Mouse (Mus musculus): ENCODE measurements around the gene Knop1. TPM values are rescaled to one million over a fixed set of nuclear protein-coding genes. Genes with fewer than 3 reads are reported as not detected.

Knop1 gene
- polyA plus RNA-seq, 1 experiment = 34.6 TPM

- peaks cover 11% of the 10 kb centered on the region for H3K4me1 ChIP-seq (ENCODE audit: control insufficient read depth, insufficient read depth, low read length)
- H3K4me3 ChIP-seq (replicated peaks; ENCODE audit: control insufficient read depth, low read depth, low read length) = no peak overlapping the region
- H3K27ac ChIP-seq (ENCODE audit: control insufficient read depth, insufficient read depth, low read depth, low read length, poor library complexity) = peak overlapping the region; percentile 73
- TF ChIP-seq POLR2A (IDR thresholded peaks at IDR 0.05; ENCODE audit: borderline replicate concordance, control insufficient read depth, low read depth, low read length) (no peak), CTCF (IDR thresholded peaks at IDR 0.05; ENCODE audit: control insufficient read depth, insufficient read depth, low read length) (no peak)
- WGBS = 25% methylated on average over 15 of the region's 15 CpGs
These were observed 55.8 kb downstream of the Knop1 start for GRCm38 (mm10) chr7:118800112-118800734.

DNA sequence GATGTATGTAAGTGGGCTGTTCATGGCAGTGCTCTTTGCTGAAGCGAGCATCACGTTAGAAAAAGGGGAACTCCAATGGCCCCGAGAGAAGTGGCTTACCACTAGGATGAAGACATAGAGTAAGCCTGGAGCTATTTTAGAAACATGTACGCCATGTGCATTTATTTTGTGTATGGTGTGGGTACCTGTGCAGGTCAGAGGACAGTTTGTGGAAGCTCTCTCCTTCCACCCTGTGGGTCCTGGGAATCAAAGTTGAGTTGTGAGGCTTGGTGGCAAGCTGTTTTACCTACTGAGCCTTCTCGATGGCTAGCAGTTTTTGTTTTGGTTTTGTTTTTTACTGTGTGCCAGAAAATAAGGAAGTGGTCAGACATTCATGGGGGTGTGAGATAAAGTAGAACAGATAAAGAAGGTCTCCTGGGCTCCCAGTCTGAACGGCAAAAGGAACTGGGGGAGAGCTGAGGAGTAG lies 57.9 kb downstream of the Knop1 start:
- Histone ChIP-seq H3K27ac (ENCODE audit: control insufficient read depth, insufficient read depth, low read depth, low read length, poor library complexity) (peak overlapping the region; percentile 90), H3K4me1 (ENCODE audit: control insufficient read depth, insufficient read depth, low read length) (peaks cover 10% of the 10 kb centered on the region), H3K4me3 (replicated peaks; ENCODE audit: control insufficient read depth, low read depth, low read length) (peak overlapping the region; percentile 85)
- TF ChIP-seq POLR2A (IDR thresholded peaks at IDR 0.05; ENCODE audit: borderline replicate concordance, control insufficient read depth, low read depth, low read length) = no peak
- no peak for TF ChIP-seq CTCF (IDR thresholded peaks at IDR 0.05; ENCODE audit: control insufficient read depth, insufficient read depth, low read length)
- 3% methylated on average over 6 of the region's 6 CpGs for WGBS

- Histone ChIP-seq H3K4me1 (ENCODE audit: control insufficient read depth, insufficient read depth, low read length) (peaks cover 10% of the 10 kb centered on the region), H3K4me3 (replicated peaks; ENCODE audit: control insufficient read depth, low read depth, low read length) (no peak overlapping the region), H3K27ac (ENCODE audit: control insufficient read depth, insufficient read depth, low read depth, low read length, poor library complexity) (peak overlapping the region; percentile 64)
- no peak for TF ChIP-seq CTCF (IDR thresholded peaks at IDR 0.05; ENCODE audit: control insufficient read depth, insufficient read depth, low read length)
- no peak for TF ChIP-seq POLR2A (IDR thresholded peaks at IDR 0.05; ENCODE audit: borderline replicate concordance, control insufficient read depth, low read depth, low read length)
- 61% methylated on average over 7 of the region's 7 CpGs for WGBS
These were observed 58.5 kb downstream of the Knop1 start for GRCm38 (mm10) chr7:118797600-118797999.

GRCm38 (mm10) chr7:118796838-118797237 lies 59.2 kb downstream of the Knop1 start:
- no peak overlapping the region for H3K27ac ChIP-seq (ENCODE audit: control insufficient read depth, insufficient read depth, low read depth, low read length, poor library complexity)
- TF ChIP-seq CTCF (IDR thresholded peaks at IDR 0.05; ENCODE audit: control insufficient read depth, insufficient read depth, low read length) = no peak
- TF ChIP-seq POLR2A (IDR thresholded peaks at IDR 0.05; ENCODE audit: borderline replicate concordance, control insufficient read depth, low read depth, low read length) = no peak
- no peak overlapping the region for H3K4me3 ChIP-seq (replicated peaks; ENCODE audit: control insufficient read depth, low read depth, low read length)
- WGBS = 66% methylated on average over 9 of the region's 9 CpGs
- H3K4me1 ChIP-seq (ENCODE audit: control insufficient read depth, insufficient read depth, low read length) = peaks cover 10% of the 10 kb centered on the region

- H3K4me3 ChIP-seq (replicated peaks; ENCODE audit: control insufficient read depth, low read depth, low read length) = no peak overlapping the region
- peaks cover 9% of the 10 kb centered on the region for H3K4me1 ChIP-seq (ENCODE audit: control insufficient read depth, insufficient read depth, low read length)
- 91% methylated on average over 8 of the region's 8 CpGs for WGBS
- TF ChIP-seq POLR2A (IDR thresholded peaks at IDR 0.05; ENCODE audit: borderline replicate concordance, control insufficient read depth, low read depth, low read length) (no peak), CTCF (IDR thresholded peaks at IDR 0.05; ENCODE audit: control insufficient read depth, insufficient read depth, low read length) (no peak)
- H3K27ac ChIP-seq (ENCODE audit: control insufficient read depth, insufficient read depth, low read depth, low read length, poor library complexity) = no peak overlapping the region
These were observed 60.3 kb downstream of the Knop1 start for GRCm38 (mm10) chr7:118795779-118796178.

GRCm38 (mm10) chr7:118793899-118794298 lies 62.2 kb downstream of the Knop1 start:
- 92% methylated on average over 8 of the region's 8 CpGs for WGBS
- TF ChIP-seq CTCF (IDR thresholded peaks at IDR 0.05; ENCODE audit: control insufficient read depth, insufficient read depth, low read length) (no peak), POLR2A (IDR thresholded peaks at IDR 0.05; ENCODE audit: borderline replicate concordance, control insufficient read depth, low read depth, low read length) (no peak)
- H3K4me3 ChIP-seq (replicated peaks; ENCODE audit: control insufficient read depth, low read depth, low read length) = no peak overlapping the region
- no peak overlapping the region for H3K27ac ChIP-seq (ENCODE audit: control insufficient read depth, insufficient read depth, low read depth, low read length, poor library complexity)
- H3K4me1 ChIP-seq (ENCODE audit: control insufficient read depth, insufficient read depth, low read length) = peaks cover 4% of the 10 kb centered on the region

Other genes with a start within 250 kb of the Knop1 start
- 20.5 and 26.8 TPM in 2 replicates for gene Gde1, start 150.5 kb downstream of the Knop1 start, polyA plus RNA-seq (2011; ENCODE audit: insufficient read depth, insufficient read length, low replicate concordance, missing spikeins)
- 9.7 and 13.6 TPM in 2 replicates for gene Ccp110, start 143.7 kb downstream of the Knop1 start, polyA plus RNA-seq (2011; ENCODE audit: insufficient read depth, insufficient read length, low replicate concordance, missing spikeins)
- gene Vps35l, start 116.0 kb downstream of the Knop1 start, polyA plus RNA-seq (2011; ENCODE audit: insufficient read depth, insufficient read length, low replicate concordance, missing spikeins) = 22.9 and 31.1 TPM in 2 replicates
- not detected in 2 replicates for gene Iqck, start 502 bp downstream of the Knop1 start, polyA plus RNA-seq (2011; ENCODE audit: insufficient read depth, insufficient read length, low replicate concordance, missing spikeins)
- 1.9 TPM in 1 of 2 replicates, not detected in the other for gene Gprc5b, start 139.0 kb upstream of the Knop1 start, polyA plus RNA-seq (2011; ENCODE audit: insufficient read depth, insufficient read length, low replicate concordance, missing spikeins)